Mouse (Mus musculus) lung, embryonic 16.5 days (tissue): ENCODE measurements around the gene Irs2. TPM values are rescaled to one million over a fixed set of nuclear protein-coding genes. Genes with fewer than 3 reads are reported as not detected.

ENCODE experiments used
- ATAC-seq: fragments of 200-750 bp; cut with Nextera tagmentation; 2 replicates; pipeline ENCODE4 v1.8.0; 2017; ENCODE audit warnings: low read depth, mild to moderate bottlenecking, moderate library complexity
- H3K27ac ChIP-seq: fragments of 300-500 bp; sonication (generic); 2 replicates; pipeline ENCODE4 v1.5.1; 2014; ENCODE audit warnings: mild to moderate bottlenecking, control low read depth, low read length
- H3K27me3 ChIP-seq: fragments of 300-500 bp; sonication (generic); 2 replicates; pipeline ENCODE4 v1.6.1; 2014; ENCODE audit warnings: low read depth, low read length, mixed read lengths; ENCODE audit not compliant: control insufficient read depth, insufficient read depth
- H3K36me3 ChIP-seq: fragments of 300-500 bp; sonication (generic); 2 replicates; pipeline ENCODE4 v1.6.1; 2014; ENCODE audit warnings: low read length; ENCODE audit not compliant: control insufficient read depth, insufficient read depth
- H3K4me1 ChIP-seq: fragments of 300-500 bp; sonication (generic); replicated peaks from 2 replicates; pipeline ENCODE4 v1.6.1; 2014; ENCODE audit warnings: low read length, mixed read lengths; ENCODE audit not compliant: control insufficient read depth, insufficient read depth
- H3K4me2 ChIP-seq: fragments of 300-500 bp; sonication (generic); 2 replicates; pipeline ENCODE4 v1.6.1; 2014; ENCODE audit warnings: low read depth, low read length, control low read depth
- H3K4me3 ChIP-seq: fragments of 300-500 bp; sonication (generic); 2 replicates; pipeline ENCODE4 v1.5.1; 2014; ENCODE audit warnings: mild to moderate bottlenecking, low read length, control low read depth
- H3K9ac ChIP-seq: fragments of 300-500 bp; sonication (generic); 2 replicates; pipeline ENCODE4 v1.6.1; 2014; ENCODE audit warnings: low read length, control low read depth
- H3K9me3 ChIP-seq: fragments of 300-500 bp; sonication (generic); 2 replicates; pipeline ENCODE4 v1.6.1; 2016; ENCODE audit warnings: low read length; ENCODE audit not compliant: control insufficient read depth
- WGBS: fragments of 180-500 bp; shearing (Covaris S2); extraction: QIAGEN DNeasy Blood & Tissue Kit; methylation state at CpG from one replicate; pipeline ENCODE4 v1.1.7; 2014; 5-methylcytosine and 5-hydroxymethylcytosine counted together
- polyA plus RNA-seq: library from polyadenylated mRNA; unstranded; fragments of >200 nt; fragmentation: Nextera tagmentation; extraction: Ambion mirVana; gene quantifications from 2 replicates; pipeline ENCODE4 v1.2.1, GENCODE M21; 2015

Irs2 gene
- polyA plus RNA-seq, 1 experiment from 2014 or later: 2.8 TPM

DNA sequence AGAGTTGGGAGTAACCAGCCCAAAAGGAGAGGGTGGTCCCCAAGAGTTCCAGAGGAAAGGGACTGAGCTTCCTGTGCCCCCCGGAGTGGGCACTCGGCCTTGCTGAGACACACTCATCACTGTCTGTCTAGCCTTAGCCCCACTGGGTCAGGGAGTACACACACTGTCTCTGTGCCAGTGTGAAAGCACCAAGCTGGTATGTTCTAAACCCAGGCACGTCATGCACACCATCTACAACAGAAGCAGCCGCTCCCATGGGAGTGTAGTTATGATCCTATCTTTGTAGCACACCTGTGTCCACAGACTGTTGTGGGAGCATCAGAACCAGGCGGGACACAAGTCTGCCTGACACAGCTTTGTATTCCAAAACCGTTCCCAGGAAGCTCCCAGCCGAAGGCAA is 31.8 kb upstream of the Irs2 start:
- no peak overlapping the region for H3K9ac ChIP-seq
- H3K27me3 ChIP-seq: no peaks in the 10 kb centered on the region
- H3K4me1 ChIP-seq: peaks cover 5% of the 10 kb centered on the region; the same call in 1 of the 2 replicates
- H3K27ac ChIP-seq: no peak overlapping the region
- WGBS: 82% methylated on average over 7 of the region's 7 CpGs
- H3K36me3 ChIP-seq: no peaks in the 10 kb centered on the region
- no peak overlapping the region for H3K4me2 ChIP-seq
- ATAC-seq: no peak
- H3K4me3 ChIP-seq: no peak overlapping the region
- no peaks in the 10 kb centered on the region for H3K9me3 ChIP-seq

DNA sequence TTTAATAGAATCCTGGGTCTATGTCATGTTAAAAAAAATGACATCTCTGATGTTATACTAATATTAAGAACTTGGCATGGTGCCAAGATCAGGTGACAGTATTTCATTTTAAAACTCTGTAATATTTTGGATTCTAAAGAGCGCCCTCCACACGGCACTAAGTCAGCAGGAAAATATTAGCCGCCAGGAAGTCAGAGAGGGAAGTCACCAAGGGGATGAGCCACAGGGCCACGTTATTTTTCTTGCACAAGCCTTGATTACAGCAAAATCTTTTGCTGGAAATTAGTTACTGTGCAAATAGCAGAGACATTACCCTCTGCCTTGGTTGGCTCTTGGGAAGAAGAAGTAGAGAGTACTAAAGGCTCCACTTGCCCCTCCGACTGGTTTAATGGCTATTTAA is 30.5 kb upstream of the Irs2 start:
- H3K4me2 ChIP-seq: no peak overlapping the region
- H3K27ac ChIP-seq: no peak overlapping the region
- H3K9ac ChIP-seq: no peak overlapping the region
- no peaks in the 10 kb centered on the region for H3K27me3 ChIP-seq
- 63% methylated on average over 5 of the region's 5 CpGs for WGBS
- H3K4me3 ChIP-seq: no peak overlapping the region
- no peaks in the 10 kb centered on the region for H3K9me3 ChIP-seq
- ATAC-seq: no peak
- no peaks in the 10 kb centered on the region for H3K36me3 ChIP-seq
- H3K4me1 ChIP-seq: peaks cover 5% of the 10 kb centered on the region; the same call in 1 of the 2 replicates

DNA sequence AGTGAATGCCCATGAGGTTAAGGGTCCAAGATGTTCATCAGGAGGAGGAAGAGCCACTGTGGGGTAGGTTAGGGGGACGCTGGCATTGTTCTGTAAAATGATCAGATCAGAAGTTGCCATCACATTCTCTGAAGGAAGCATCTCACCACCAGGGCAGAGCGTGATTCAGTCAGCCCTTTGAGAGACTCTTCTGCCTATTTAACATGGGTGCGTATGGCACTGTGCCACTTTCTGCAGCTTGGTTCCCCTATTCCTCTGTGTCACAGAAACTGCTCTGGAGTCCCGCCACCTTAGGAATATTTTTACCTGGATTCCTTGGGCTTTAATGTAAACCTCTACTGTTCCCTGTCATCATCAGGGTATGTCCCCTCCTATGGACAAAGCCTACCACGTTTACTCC is 30.1 kb upstream of the Irs2 start:
- H3K4me1 ChIP-seq: peaks cover 5% of the 10 kb centered on the region; the same call in 1 of the 2 replicates
- H3K9me3 ChIP-seq: no peaks in the 10 kb centered on the region
- no peaks in the 10 kb centered on the region for H3K36me3 ChIP-seq
- ATAC-seq: no peak
- no peak overlapping the region for H3K4me3 ChIP-seq
- H3K27ac ChIP-seq: no peak overlapping the region
- H3K9ac ChIP-seq: no peak overlapping the region
- 80% methylated on average over 5 of the region's 5 CpGs for WGBS
- no peaks in the 10 kb centered on the region for H3K27me3 ChIP-seq
- H3K4me2 ChIP-seq: no peak overlapping the region

DNA sequence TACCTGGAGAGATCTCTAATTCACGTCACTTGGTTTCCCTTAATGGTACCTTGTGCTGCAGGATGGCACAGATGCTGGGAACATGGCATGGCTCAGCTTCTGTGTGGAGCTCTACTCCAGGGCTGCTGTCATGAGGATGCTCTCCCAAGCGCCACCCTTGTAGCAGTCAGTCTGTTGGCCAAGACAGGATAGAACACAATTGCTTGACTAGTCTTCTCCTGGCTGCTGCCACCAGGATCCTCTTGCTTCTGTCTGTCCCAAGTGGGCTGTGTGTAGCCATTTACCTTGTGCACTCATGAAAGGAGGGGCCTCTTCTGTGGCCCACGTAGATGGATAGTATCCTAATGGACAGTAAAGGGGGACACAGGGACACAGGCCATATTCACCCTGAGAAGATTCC is 28.5 kb upstream of the Irs2 start:
- no peak overlapping the region for H3K9ac ChIP-seq
- no peaks in the 10 kb centered on the region for H3K27me3 ChIP-seq
- 85% methylated on average over 3 of the region's 3 CpGs for WGBS
- H3K4me2 ChIP-seq: no peak overlapping the region
- H3K36me3 ChIP-seq: no peaks in the 10 kb centered on the region
- H3K27ac ChIP-seq: no peak overlapping the region
- H3K9me3 ChIP-seq: no peaks in the 10 kb centered on the region
- peaks cover 5% of the 10 kb centered on the region; the same call in 1 of the 2 replicates for H3K4me1 ChIP-seq
- no peak for ATAC-seq
- H3K4me3 ChIP-seq: no peak overlapping the region

DNA sequence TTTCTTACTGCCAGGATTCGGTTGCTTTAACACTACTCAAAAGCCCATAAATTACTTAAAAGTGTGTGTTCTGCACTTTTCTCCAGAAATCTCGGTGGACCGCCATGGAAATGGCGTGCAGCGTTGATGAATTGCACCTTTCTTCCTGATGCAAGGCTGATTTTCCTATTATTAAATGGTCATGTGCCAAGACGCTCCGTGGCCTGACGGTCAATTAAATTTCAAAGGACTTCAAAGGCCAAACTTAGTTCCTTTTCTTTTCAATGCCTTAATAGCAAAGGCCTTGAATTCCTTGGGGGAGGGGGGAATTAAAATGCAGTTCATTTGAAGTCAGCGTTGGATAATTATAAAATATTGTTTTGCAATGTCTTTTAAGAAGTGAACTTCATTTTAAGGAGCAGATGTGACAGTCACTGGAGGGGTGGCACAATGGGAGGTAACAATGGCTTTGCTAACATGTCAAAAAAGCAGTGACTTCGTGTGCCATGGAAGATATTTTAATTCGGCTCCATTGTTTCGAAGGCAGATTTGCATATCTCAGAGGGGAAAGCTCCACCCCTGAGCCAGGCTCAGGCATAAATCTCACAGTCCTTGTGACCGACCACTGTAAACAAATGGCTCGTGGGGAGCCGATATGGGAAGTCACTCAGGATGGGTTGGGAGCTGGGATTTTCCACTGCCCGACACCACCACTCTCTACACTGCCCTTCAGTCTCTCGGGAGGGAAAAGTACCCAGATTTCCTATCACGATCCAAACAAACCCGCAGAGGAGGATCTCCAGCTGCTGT is 27.6 kb upstream of the Irs2 start:
- Histone ChIP-seq H3K36me3 (no peaks in the 10 kb centered on the region), H3K4me1 (peaks cover 5% of the 10 kb centered on the region; the same call in 1 of the 2 replicates), H3K4me3 (no peak overlapping the region), H3K9me3 (no peaks in the 10 kb centered on the region), H3K27ac (no peak overlapping the region), H3K9ac (no peak overlapping the region), H3K27me3 (no peaks in the 10 kb centered on the region), H3K4me2 (peak overlapping the region; percentile 23; the same call in 1 of the 2 replicates)
- 26% methylated on average over 19 of the region's 19 CpGs for WGBS
- peak; percentile 59; the same call in 1 of the 2 replicates for ATAC-seq

DNA sequence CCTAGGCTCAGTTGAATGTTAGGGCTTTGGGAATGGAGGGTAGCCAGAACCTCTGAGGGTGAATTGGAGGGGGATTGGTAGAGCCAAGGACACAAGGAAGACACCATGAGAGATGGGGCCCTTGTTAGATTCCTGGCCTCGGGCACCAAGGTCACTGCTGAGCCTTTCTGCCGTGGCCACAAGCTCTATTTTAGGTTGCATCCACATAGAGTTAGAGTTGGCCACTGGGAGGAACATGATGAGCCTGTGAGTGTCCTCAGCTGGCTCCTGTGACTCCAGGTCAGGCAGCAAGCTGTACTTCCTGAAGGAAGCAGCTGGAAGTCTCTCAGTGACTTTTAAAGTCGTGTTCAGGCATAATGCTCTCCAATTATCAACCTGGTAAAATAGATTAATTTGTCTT is 16.6 kb upstream of the Irs2 start:
- no peaks in the 10 kb centered on the region for H3K4me1 ChIP-seq
- no peak overlapping the region for H3K9ac ChIP-seq
- no peak overlapping the region for H3K27ac ChIP-seq
- H3K9me3 ChIP-seq: no peaks in the 10 kb centered on the region
- H3K27me3 ChIP-seq: no peaks in the 10 kb centered on the region
- no peak for ATAC-seq
- no peak overlapping the region for H3K4me3 ChIP-seq
- no peak overlapping the region for H3K4me2 ChIP-seq
- H3K36me3 ChIP-seq: no peaks in the 10 kb centered on the region
- WGBS: 61% methylated on average over 3 of the region's 3 CpGs

DNA sequence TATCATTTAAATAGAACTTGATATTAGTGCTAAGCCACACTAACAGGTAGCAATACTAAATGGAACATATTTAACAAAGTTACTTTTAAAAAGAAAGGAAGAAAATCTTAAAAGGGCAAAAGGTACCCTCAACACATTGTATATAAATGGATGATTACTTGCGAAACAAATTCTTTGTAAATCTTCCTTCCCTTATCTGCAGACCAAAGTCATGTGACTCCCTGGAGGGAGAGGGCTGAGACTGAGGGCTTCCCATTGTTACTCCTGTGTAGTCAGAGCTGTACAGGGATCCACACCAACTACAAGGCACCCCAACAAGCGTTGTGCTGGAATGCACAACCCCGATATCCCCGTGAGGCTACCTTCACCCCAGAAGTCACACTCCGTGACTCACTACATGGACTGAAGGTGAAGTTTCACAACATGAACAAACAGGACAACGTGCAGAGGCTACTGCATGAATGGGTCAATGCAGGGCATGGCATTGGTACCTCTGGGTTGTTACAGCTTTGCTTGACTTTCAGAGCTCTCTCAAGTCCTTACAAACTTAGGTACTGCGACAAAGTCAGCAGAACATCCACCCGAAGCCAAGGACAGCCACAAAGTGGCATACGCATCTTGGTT is 12.8 kb upstream of the Irs2 start:
- Histone ChIP-seq H3K9me3 (no peaks in the 10 kb centered on the region), H3K9ac (no peak overlapping the region), H3K4me3 (no peak overlapping the region), H3K27me3 (no peaks in the 10 kb centered on the region), H3K36me3 (no peaks in the 10 kb centered on the region), H3K27ac (no peak overlapping the region), H3K4me1 (no peaks in the 10 kb centered on the region), H3K4me2 (no peak overlapping the region)
- WGBS: 81% methylated on average over 9 of the region's 9 CpGs
- ATAC-seq: no peak

DNA sequence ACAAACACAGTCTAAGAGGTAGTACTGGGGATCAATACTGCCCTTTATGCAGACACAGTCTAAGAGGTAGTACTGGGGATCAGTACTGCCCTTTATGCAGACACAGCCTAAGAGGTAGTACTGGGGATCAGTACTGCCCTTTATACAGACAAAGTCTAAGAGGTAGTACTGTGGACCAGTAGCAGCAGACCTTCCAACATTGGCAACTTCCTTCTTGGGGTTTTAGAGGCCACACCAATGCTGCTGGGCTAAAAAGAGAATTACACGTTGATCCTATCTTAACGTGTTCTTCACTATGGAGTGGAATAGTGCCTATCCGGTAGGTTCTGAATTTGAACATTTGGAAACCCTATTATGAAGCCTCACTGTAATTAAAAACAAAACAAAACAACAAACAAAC is 7.4 kb upstream of the Irs2 start:
- H3K4me3 ChIP-seq: no peak overlapping the region
- 80% methylated on average over 3 of the region's 3 CpGs for WGBS
- H3K36me3 ChIP-seq: no peaks in the 10 kb centered on the region
- H3K4me2 ChIP-seq: no peak overlapping the region
- H3K27me3 ChIP-seq: no peaks in the 10 kb centered on the region; the same call in 1 of the 2 replicates
- no peak overlapping the region for H3K27ac ChIP-seq
- ATAC-seq: no peak
- peaks cover 6% of the 10 kb centered on the region; the same call in 1 of the 2 replicates for H3K4me1 ChIP-seq
- H3K9me3 ChIP-seq: no peaks in the 10 kb centered on the region
- no peak overlapping the region for H3K9ac ChIP-seq

DNA sequence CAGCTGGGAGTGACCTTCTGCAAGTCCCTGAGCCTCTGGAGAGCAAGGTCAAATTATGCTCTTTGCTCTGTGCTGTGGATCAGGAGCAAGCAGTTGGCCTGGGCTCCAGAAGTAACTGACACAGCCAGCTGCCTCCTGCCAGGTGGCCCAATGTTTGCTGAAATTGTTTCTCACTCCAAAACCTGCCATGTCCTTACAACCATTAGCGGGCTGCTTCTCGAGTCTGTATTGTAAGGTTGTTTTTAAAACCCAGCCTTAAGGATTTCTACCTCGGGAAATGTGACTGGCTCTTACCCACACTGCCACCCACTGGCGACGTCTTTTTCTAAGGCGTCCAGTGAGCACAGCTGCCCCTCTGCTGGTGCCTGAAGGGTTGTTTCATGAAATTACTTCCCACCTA is 5.0 kb upstream of the Irs2 start:
- Histone ChIP-seq H3K27ac (no peak overlapping the region), H3K4me2 (no peak overlapping the region), H3K27me3 (no peaks in the 10 kb centered on the region; the same call in 1 of the 2 replicates), H3K9me3 (no peaks in the 10 kb centered on the region), H3K9ac (no peak overlapping the region), H3K4me1 (peaks cover 9% of the 10 kb centered on the region; the same call in 1 of the 2 replicates), H3K36me3 (no peaks in the 10 kb centered on the region), H3K4me3 (no peak overlapping the region)
- 3% methylated on average over 6 of the region's 6 CpGs for WGBS
- no peak for ATAC-seq
